Mouse (Mus musculus): ENCODE data around the gene Gm6993. TPM values are rescaled to one million over a fixed set of nuclear protein-coding genes. Genes with fewer than 3 reads are reported as not detected.

Gene Gm6993
- polyA plus RNA-seq, 1 experiment: not detected

DNA sequence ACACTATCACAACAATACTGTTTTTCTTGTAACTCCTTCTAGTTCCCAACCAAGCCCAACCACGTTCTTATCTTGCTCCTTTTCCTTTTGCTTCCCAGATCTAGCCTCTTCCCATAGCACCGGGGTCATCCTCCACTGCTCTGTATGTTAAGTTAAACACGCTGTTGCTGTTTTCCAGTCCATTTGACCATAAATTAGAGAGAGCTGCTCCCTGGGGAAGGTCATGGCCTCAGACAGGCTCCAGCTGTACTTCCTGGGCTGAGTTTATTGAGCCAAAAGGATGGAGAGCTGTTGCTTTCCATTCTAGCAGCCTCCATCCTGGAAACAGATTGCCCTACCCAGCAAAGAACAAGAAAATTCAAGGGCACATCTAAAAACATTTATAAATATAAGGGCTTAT is 7.6 kb downstream of the Gm6993 start:
- WGBS: 43% methylated on average over 3 of the region's 3 CpGs
- DNase-seq: no peak
- Histone ChIP-seq H3K4me1 (ENCODE audit: control insufficient read depth, insufficient read depth, low read length) (no peaks in the 10 kb centered on the region), H3K4me3 (replicated peaks; ENCODE audit: extremely low read depth, low read depth, low read length) (no peak overlapping the region)
- no peak for TF ChIP-seq CTCF (IDR thresholded peaks at IDR 0.05; ENCODE audit: insufficient read depth, low read length)
- TF ChIP-seq POLR2A (IDR thresholded peaks at IDR 0.05; ENCODE audit: borderline replicate concordance, extremely low read depth, low read depth, low read length): no peak

GRCm38 (mm10) chr12:31248681-31249080 is 8.1 kb downstream of the Gm6993 start:
- Histone ChIP-seq H3K4me3 (replicated peaks; ENCODE audit: extremely low read depth, low read depth, low read length) (no peak overlapping the region), H3K4me1 (ENCODE audit: control insufficient read depth, insufficient read depth, low read length) (no peaks in the 10 kb centered on the region)
- DNase-seq: no peak
- TF ChIP-seq POLR2A (IDR thresholded peaks at IDR 0.05; ENCODE audit: borderline replicate concordance, extremely low read depth, low read depth, low read length): no peak
- 61% methylated on average over 10 of the region's 10 CpGs for WGBS

DNA sequence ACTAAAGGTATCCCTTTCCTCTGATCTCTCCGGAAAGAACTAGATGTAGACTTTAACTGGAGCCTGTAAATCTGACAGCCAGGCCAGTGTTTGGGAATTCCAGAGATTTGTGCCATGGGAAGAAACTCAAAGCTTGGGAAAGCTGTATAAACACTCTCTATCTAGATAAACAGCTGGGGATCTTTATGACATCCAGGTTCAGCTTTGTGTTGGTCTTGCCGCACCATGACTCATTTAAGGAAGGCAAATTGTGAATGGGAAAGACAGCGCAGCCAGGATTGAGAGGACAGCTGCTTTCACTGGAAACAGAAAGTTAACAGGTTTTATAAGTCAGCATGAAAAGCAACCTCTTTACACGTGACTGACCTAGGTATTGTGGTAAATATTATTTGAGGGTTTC is 11.7 kb downstream of the Gm6993 start:
- no peak for DNase-seq
- Histone ChIP-seq H3K4me1 (ENCODE audit: control insufficient read depth, insufficient read depth, low read length) (no peaks in the 10 kb centered on the region), H3K4me3 (replicated peaks; ENCODE audit: extremely low read depth, low read depth, low read length) (no peak overlapping the region)
- TF ChIP-seq CTCF (IDR thresholded peaks at IDR 0.05; ENCODE audit: insufficient read depth, low read length) (no peak), POLR2A (IDR thresholded peaks at IDR 0.05; ENCODE audit: borderline replicate concordance, extremely low read depth, low read depth, low read length) (no peak)
- 38% methylated on average over 4 of the region's 4 CpGs for WGBS

- no peak for TF ChIP-seq POLR2A (IDR thresholded peaks at IDR 0.05; ENCODE audit: borderline replicate concordance, extremely low read depth, low read depth, low read length)
- TF ChIP-seq CTCF (IDR thresholded peaks at IDR 0.05; ENCODE audit: insufficient read depth, low read length): no peak
- Histone ChIP-seq H3K4me3 (replicated peaks; ENCODE audit: extremely low read depth, low read depth, low read length) (no peak overlapping the region), H3K4me1 (ENCODE audit: control insufficient read depth, insufficient read depth, low read length) (no peaks in the 10 kb centered on the region)
- no peak for DNase-seq
- WGBS: 85% methylated on average over 8 of the region's 8 CpGs
Observed at GRCm38 (mm10) chr12:31254978-31255377, 14.4 kb downstream of the Gm6993 start.

- no peak for TF ChIP-seq CTCF (IDR thresholded peaks at IDR 0.05; ENCODE audit: insufficient read depth, low read length)
- no peak for TF ChIP-seq POLR2A (IDR thresholded peaks at IDR 0.05; ENCODE audit: borderline replicate concordance, extremely low read depth, low read depth, low read length)
Observed at GRCm38 (mm10) chr12:31256121-31256903, 15.7 kb downstream of the Gm6993 start.

DNA sequence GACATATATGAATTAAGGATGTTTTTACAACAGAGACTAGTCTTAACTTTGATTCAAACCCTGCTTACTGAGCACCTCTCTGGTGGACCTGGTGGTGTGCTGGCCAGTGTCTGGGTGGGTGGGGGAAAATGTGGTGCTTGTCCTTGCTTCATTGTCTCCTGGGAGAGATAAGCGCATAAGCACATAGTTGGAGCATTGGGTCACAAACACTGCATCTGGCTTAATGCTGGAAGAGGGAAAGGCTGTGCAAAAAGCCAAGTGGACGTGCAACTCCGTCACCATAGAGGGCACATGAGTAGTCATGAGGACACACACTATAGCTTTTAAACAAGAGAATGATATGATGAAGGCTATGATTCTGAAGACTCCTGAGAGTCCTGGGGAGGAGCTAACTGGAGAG is 21.3 kb downstream of the Gm6993 start:
- no peak overlapping the region for H3K4me3 ChIP-seq (replicated peaks; ENCODE audit: extremely low read depth, low read depth, low read length)
- 72% methylated on average over 3 of the region's 3 CpGs for WGBS
- no peak for DNase-seq
- H3K4me1 ChIP-seq (ENCODE audit: control insufficient read depth, insufficient read depth, low read length): no peaks in the 10 kb centered on the region
- TF ChIP-seq POLR2A (IDR thresholded peaks at IDR 0.05; ENCODE audit: borderline replicate concordance, extremely low read depth, low read depth, low read length): no peak

More at GRCm38 (mm10) chr12:31256121-31256903, 15.7 kb downstream of the Gm6993 start:
- DNase-seq: no peak
- Histone ChIP-seq H3K4me1 (ENCODE audit: control insufficient read depth, insufficient read depth, low read length) (no peaks in the 10 kb centered on the region), H3K4me3 (replicated peaks; ENCODE audit: extremely low read depth, low read depth, low read length) (no peak overlapping the region)
- WGBS: 74% methylated on average over 9 of the region's 9 CpGs

DNA sequence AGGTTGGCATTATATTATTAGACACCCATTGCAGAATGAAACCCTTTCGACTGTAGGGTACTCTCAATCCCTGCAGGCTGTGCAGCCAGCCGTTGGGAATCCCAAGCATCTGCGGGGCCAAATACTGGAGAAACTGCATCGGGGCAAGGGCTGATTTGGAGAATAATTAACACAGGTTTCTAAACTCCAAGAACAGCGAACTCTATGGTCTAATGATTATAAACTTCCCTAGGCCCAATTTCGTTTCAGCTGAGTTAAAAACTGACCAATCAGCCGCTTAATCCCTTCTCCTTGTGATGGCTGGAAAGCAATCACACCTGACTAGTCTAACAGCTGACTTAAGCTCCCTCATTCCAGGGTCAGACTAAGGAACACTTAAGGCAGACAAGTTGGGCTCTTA is 23.4 kb downstream of the Gm6993 start:
- H3K4me1 ChIP-seq (ENCODE audit: control insufficient read depth, insufficient read depth, low read length): no peaks in the 10 kb centered on the region
- no peak for DNase-seq

GRCm38 (mm10) chr12:31265005-31265721 is 24.6 kb downstream of the Gm6993 start, which contains the start of gene Lamb1:
TSS of gene Lamb1 (plus strand) at chr12:31265234.
- 2% methylated on average over 39 of the region's 39 CpGs for WGBS
- peak within 1 kb of the TSS; percentile 82 for H3K4me3 ChIP-seq (replicated peaks; ENCODE audit: extremely low read depth, low read depth, low read length)
- TF ChIP-seq POLR2A (IDR thresholded peaks at IDR 0.05; ENCODE audit: borderline replicate concordance, extremely low read depth, low read depth, low read length) (peak; percentile 59; the same call in 1 of the 2 replicates), CTCF (IDR thresholded peaks at IDR 0.05; ENCODE audit: insufficient read depth, low read length) (no peak)
- H3K4me1 ChIP-seq (ENCODE audit: control insufficient read depth, insufficient read depth, low read length): no peaks in the 10 kb centered on the region
- no peak for DNase-seq

More for the DNA sequence above, 23.4 kb downstream of the Gm6993 start:
- TF ChIP-seq POLR2A (IDR thresholded peaks at IDR 0.05; ENCODE audit: borderline replicate concordance, extremely low read depth, low read depth, low read length) (no peak), CTCF (IDR thresholded peaks at IDR 0.05; ENCODE audit: insufficient read depth, low read length) (no peak)
- 64% methylated on average over 7 of the region's 7 CpGs for WGBS
- H3K4me3 ChIP-seq (replicated peaks; ENCODE audit: extremely low read depth, low read depth, low read length): no peak overlapping the region

DNA sequence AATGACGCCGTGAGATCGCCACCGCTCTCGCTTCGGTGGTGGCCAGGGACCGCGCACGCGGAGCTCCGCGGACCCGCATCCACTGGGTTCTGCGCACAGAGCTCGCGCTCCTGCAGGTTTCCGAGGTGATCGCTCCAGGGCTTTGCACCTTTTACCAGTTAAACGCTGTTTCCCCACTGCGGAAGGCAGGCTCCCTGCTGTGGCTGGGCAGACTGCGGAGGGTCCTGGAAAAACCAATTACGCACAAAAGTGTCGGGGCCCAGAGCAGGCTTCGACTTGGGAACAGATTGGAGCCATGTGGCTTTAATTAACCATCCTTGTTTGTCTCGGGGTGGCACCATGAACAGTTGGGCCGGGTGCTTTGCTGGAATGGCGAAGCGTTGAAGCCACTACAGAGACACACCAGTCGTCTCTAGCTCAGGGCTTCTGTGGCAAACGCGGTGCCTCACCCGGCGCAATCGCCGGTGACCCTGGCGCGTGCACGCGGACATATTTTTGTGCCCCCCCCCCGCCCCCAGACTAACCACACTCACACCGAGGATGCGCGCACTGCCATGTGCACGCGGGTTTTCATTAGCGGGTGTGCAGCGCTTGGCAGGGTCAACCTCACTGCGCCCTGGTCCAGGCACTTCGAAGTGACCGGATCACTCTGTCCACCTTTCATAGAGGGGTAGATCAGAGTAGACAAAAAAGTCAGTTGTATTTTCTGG is 25.3 kb downstream of the Gm6993 start:
- 2% methylated on average over 50 of the region's 50 CpGs for WGBS
- TF ChIP-seq POLR2A (IDR thresholded peaks at IDR 0.05; ENCODE audit: borderline replicate concordance, extremely low read depth, low read depth, low read length) (no peak), CTCF (IDR thresholded peaks at IDR 0.05; ENCODE audit: insufficient read depth, low read length) (no peak)
- Histone ChIP-seq H3K4me1 (ENCODE audit: control insufficient read depth, insufficient read depth, low read length) (no peaks in the 10 kb centered on the region), H3K4me3 (replicated peaks; ENCODE audit: extremely low read depth, low read depth, low read length) (peak overlapping the region; percentile 82)
- DNase-seq: no peak

Measured in lung, adult 2 months (tissue).